15 mouse cellular contexts compared by ENCODE assay signal in genomic region chr11:78240193-78240857, GRCm38 (mm10). TPM values are rescaled to one million over a fixed set of nuclear protein-coding genes. Genes with fewer than 3 reads are reported as not detected.
DNase-seq lines count a peak whose midpoint lies in the region; ATAC-seq and TF ChIP-seq lines count a peak whose summit lies in the region.
"Had no signal": no experiment of that assay in that cellular context is flagged by ENCODE, and none has a peak within 500 bp of the region (broad histone marks: within the 10 kb centered on the region; RNA-seq: fewer than 3 reads in every experiment).

No protein-coding gene starts in this region.

- peak overlapping the region; percentile 74 for H3K27ac ChIP-seq in gastrocnemius, adult 2 months
- H3K27ac ChIP-seq in neural tube, embryonic 15.5 days (replicated peaks), result no peak overlapping the region
- H3K27ac ChIP-seq: forebrain, embryonic 15.5 days; hindbrain, embryonic 12.5 days; liver, embryonic 14.5 days had no signal

- 73% methylated on average over 9 of the region's 9 CpGs for WGBS in neural tube, embryonic 15.5 days

- H3K4me3 ChIP-seq in gastrocnemius, adult 2 months, result peak overlapping the region; percentile 24; the same call in 1 of the 2 replicates
- no peak overlapping the region for H3K4me3 ChIP-seq in neural tube, embryonic 15.5 days (replicated peaks)
- H3K4me3 ChIP-seq: forebrain, embryonic 15.5 days; hindbrain, embryonic 12.5 days had no signal

- TF ChIP-seq CTCF in gastrocnemius, adult 2 months (IDR thresholded peaks at IDR 0.05), result no peak

- H3K36me3 ChIP-seq in neural tube, embryonic 15.5 days, result peaks cover 7% of the 10 kb centered on the region

- H3K9ac ChIP-seq in neural tube, embryonic 15.5 days (replicated peaks), result no peak overlapping the region
- H3K9ac ChIP-seq: forebrain, embryonic 15.5 days; hindbrain, embryonic 12.5 days; liver, embryonic 14.5 days had no signal

- intact Hi-C loops in gastrocnemius, adult 2 months (cut with DNase I), result no loop called here
- intact Hi-C loops in gastrocnemius, postnatal 36 days (cut with DNase I), result no loop called here

- no peaks in the 10 kb centered on the region for H3K27me3 ChIP-seq in neural tube, embryonic 15.5 days (replicated peaks)
- H3K27me3 ChIP-seq: forebrain, embryonic 15.5 days; hindbrain, embryonic 12.5 days had no signal

- H3K4me2 ChIP-seq in neural tube, embryonic 15.5 days, result no peak overlapping the region
- H3K4me2 ChIP-seq: forebrain, embryonic 15.5 days; hindbrain, embryonic 12.5 days had no signal

- H3K9me3 ChIP-seq in neural tube, embryonic 15.5 days (replicated peaks), result no peaks in the 10 kb centered on the region
- H3K9me3 ChIP-seq: forebrain, embryonic 15.5 days; hindbrain, embryonic 12.5 days had no signal

- peaks cover 33% of the 10 kb centered on the region for H3K4me1 ChIP-seq in neural tube, embryonic 15.5 days

- peak; percentile 41; the same call in 1 of the 2 replicates for ATAC-seq in neural tube, embryonic 15.5 days (ENCODE audit: low FRiP score)
- ATAC-seq: forebrain, embryonic 15.5 days had no signal

- DNase-seq in gastrocnemius, adult 2 months, result peak; percentile 26
- no peak for DNase-seq in gastrocnemius, postnatal 36 days
- no peak for DNase-seq in neural tube, embryonic 10.5 days (ENCODE audit: extremely low spot score, low spot score)
- DNase-seq in layer of hippocampus, postnatal 36 days, result peak; percentile 71 to 72
- peak; percentile 42 for DNase-seq in skeletal muscle tissue, adult 2 months (ENCODE audit: low read depth, low spot score)
- no peak for DNase-seq in cerebellum, adult 11-12 months
- no peak for DNase-seq in urinary bladder, postnatal 25 days (ENCODE audit: low spot score)
- DNase-seq: adrenal gland, adult 2 months; cerebellum, adult 11 months; kidney, postnatal 25 days; spleen, adult 18-20 months had no signal

RNA-seq across cellular contexts. Expression of gene Sdf2, which starts 5.2 kb away (rescaled TPM):
- total RNA-seq in gastrocnemius, adult 2 months (2021), result 10 to 100 TPM; 47.3 to 48.0 TPM
- total RNA-seq in gastrocnemius, postnatal 36 days (2021), result 10 to 100 TPM; 40.7 to 41.1 TPM
- polyA plus RNA-seq in neural tube, embryonic 15.5 days (2015; fragmentation: Nextera tagmentation; extraction: Ambion mirVana), result 93.2 and 97.1 TPM in 2 replicates
- total RNA-seq in layer of hippocampus, postnatal 36 days (2021), result 10 to 100 TPM; 61.0 to 66.3 TPM

RNA-seq across cellular contexts. Expression of gene Supt6, which starts 5.5 kb away (rescaled TPM):
- total RNA-seq in gastrocnemius, adult 2 months (2021), result 10 to 100 TPM; 30.3 to 33.7 TPM
- 10 to 100 TPM; 21.9 to 23.1 TPM for total RNA-seq in gastrocnemius, postnatal 36 days (2021)
- 22.9 and 25.1 TPM in 2 replicates for polyA plus RNA-seq in neural tube, embryonic 15.5 days (2015; fragmentation: Nextera tagmentation; extraction: Ambion mirVana)
- 100 to 1,000 TPM; 116 to 125 TPM for total RNA-seq in layer of hippocampus, postnatal 36 days (2021)

RNA-seq across cellular contexts. Expression of gene 2610507B11Rik, which starts 21.2 kb away (rescaled TPM):
- total RNA-seq in gastrocnemius, adult 2 months (2021), result 100 to 1,000 TPM; 221 to 231 TPM
- 100 to 1,000 TPM; 212 to 228 TPM for total RNA-seq in gastrocnemius, postnatal 36 days (2021)
- 56.5 and 65.2 TPM in 2 replicates for polyA plus RNA-seq in neural tube, embryonic 15.5 days (2015; fragmentation: Nextera tagmentation; extraction: Ambion mirVana)
- 100 to 1,000 TPM; 194 to 217 TPM for total RNA-seq in layer of hippocampus, postnatal 36 days (2021)

RNA-seq across cellular contexts. Expression of gene Proca1, which starts 47.1 kb away (rescaled TPM):
- total RNA-seq in gastrocnemius, adult 2 months (2021), result under 1 TPM in 1 of 2 experiments, not detected in 1; 0.81 TPM
- total RNA-seq in gastrocnemius, postnatal 36 days (2021), result under 1 TPM in 1 of 2 experiments, not detected in 1; 0.74 TPM
- polyA plus RNA-seq in neural tube, embryonic 15.5 days (2015; fragmentation: Nextera tagmentation; extraction: Ambion mirVana), result 3.3 and 4.8 TPM in 2 replicates
- 1 to 10 TPM; 3.6 to 5.7 TPM for total RNA-seq in layer of hippocampus, postnatal 36 days (2021)

RNA-seq across cellular contexts. Expression of gene BC030499, which starts 50.3 kb away (rescaled TPM):
- total RNA-seq in gastrocnemius, adult 2 months (2021), result under 1 TPM; 0.75 to 0.87 TPM
- total RNA-seq in gastrocnemius, postnatal 36 days (2021), result under 1 TPM; 0.42 to 0.84 TPM
- polyA plus RNA-seq in neural tube, embryonic 15.5 days (2015; fragmentation: Nextera tagmentation; extraction: Ambion mirVana), result 0.40 and 0.42 TPM in 2 replicates
- 1 to 10 TPM; 7.2 to 7.8 TPM for total RNA-seq in layer of hippocampus, postnatal 36 days (2021)

Comparison
In these comparisons a context has a peak if more than half of its experiments do, and no peak if none do; other contexts are left out.
1. DNase-seq: peak in gastrocnemius, adult 2 months (single experiment), layer of hippocampus, postnatal 36 days (2 of 2) and skeletal muscle tissue, adult 2 months (single experiment); none in gastrocnemius, postnatal 36 days (0 of 2), neural tube, embryonic 10.5 days (single experiment), cerebellum, adult 11-12 months (single experiment) and urinary bladder, postnatal 25 days (single experiment).